Mouse (Mus musculus): Measurements from ENCODE around the gene Col15a1. TPM values are rescaled to one million over a fixed set of nuclear protein-coding genes. Genes with fewer than 3 reads are reported as not detected.
A peak's percentile ranks its signal among the peaks of the same experiment; 100 is the strongest.

Gene Col15a1
- polyA plus RNA-seq, 1 experiment from 2014 or later: 2.7 TPM

DNA sequence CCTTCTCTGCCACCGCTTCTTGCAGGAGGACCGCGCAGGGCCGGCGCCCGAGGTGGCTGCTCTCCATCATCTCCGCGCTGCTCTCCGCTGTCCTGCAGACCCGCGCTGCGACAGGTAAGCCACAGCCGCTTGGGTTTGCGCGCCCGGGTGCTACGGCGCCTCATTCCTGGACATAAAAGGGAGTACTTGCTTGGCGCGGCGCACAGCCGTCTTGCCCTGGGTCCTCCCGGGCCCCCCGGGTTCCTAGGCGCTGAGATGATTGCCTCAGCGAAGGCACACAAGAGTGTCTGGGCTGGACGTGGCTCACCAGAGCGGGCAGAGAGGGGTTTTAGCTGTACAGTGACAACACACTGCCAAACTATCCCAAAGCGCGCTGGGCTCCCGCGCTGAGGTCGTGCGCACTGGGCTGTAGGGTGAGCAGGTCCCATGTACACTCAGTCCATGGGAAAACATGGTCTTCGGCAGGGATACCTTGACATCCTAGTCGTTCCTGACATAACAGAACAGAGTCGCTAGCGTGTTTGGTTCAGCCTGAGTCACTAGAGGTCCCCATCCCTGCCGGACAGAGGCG is 545 bp downstream of the Col15a1 start:
- H3K27me3 ChIP-seq (ENCODE audit: low read depth, poor library complexity, severe bottlenecking): peaks cover 63% of the 10 kb centered on the region
- peaks cover 12% of the 10 kb centered on the region for H3K4me1 ChIP-seq
- no peak for DNase-seq (ENCODE audit: low spot score)
- no peaks in the 10 kb centered on the region for H3K36me3 ChIP-seq
- H3K4me3 ChIP-seq: peak overlapping the region; percentile 64
- WGBS: 2% methylated on average over 40 of the region's 40 CpGs
- no peaks in the 10 kb centered on the region for H3K9me3 ChIP-seq (replicated peaks)
- peak overlapping the region; percentile 71; the same call in 1 of the 2 replicates for H3K27ac ChIP-seq (replicated peaks)

GRCm38 (mm10) chr4:47209466-47209865 is 1.5 kb downstream of the Col15a1 start:
- peaks cover 63% of the 10 kb centered on the region for H3K27me3 ChIP-seq (ENCODE audit: low read depth, poor library complexity, severe bottlenecking)
- no peak overlapping the region for H3K4me3 ChIP-seq
- peaks cover 12% of the 10 kb centered on the region for H3K4me1 ChIP-seq
- H3K9me3 ChIP-seq (replicated peaks): no peaks in the 10 kb centered on the region
- 86% methylated on average over 7 of the region's 7 CpGs for WGBS
- H3K36me3 ChIP-seq: no peaks in the 10 kb centered on the region
- DNase-seq (ENCODE audit: low spot score): no peak
- no peak overlapping the region for H3K27ac ChIP-seq (replicated peaks)

DNA sequence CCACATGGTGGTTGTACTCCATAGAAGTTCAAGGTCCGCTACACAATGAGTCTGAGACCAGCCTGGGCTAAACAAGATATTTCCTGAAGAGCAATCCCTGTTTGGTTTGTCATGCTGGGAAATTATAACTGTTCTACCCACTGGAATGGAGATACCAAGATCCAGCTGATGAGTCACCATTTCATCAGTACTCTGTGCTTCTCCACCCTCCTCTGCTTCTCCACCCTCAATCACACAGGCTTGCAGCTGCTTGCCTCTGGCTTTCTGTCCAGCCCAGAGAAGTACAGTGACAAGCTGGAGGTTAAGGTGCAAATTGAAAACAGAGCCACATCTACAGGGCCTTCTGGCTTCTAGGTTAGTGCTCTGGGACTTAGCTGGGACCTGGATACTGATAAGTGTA is 10.9 kb downstream of the Col15a1 start:
- Histone ChIP-seq H3K4me3 (no peak overlapping the region), H3K9me3 (replicated peaks) (no peaks in the 10 kb centered on the region), H3K36me3 (no peaks in the 10 kb centered on the region), H3K27ac (replicated peaks) (no peak overlapping the region), H3K4me1 (no peaks in the 10 kb centered on the region), H3K27me3 (ENCODE audit: low read depth, poor library complexity, severe bottlenecking) (no peaks in the 10 kb centered on the region)
- DNase-seq (ENCODE audit: low spot score): no peak
- 96% methylated on average over 1 of the region's 1 CpGs for WGBS

- H3K27me3 ChIP-seq (ENCODE audit: low read depth, poor library complexity, severe bottlenecking): no peaks in the 10 kb centered on the region
- no peak for DNase-seq (ENCODE audit: low spot score)
- H3K9me3 ChIP-seq (replicated peaks): no peaks in the 10 kb centered on the region
- H3K4me3 ChIP-seq: no peak overlapping the region
- no peaks in the 10 kb centered on the region for H3K36me3 ChIP-seq
- H3K27ac ChIP-seq (replicated peaks): no peak overlapping the region
- 88% methylated on average over 10 of the region's 10 CpGs for WGBS
- no peaks in the 10 kb centered on the region for H3K4me1 ChIP-seq
Measured at GRCm38 (mm10) chr4:47219393-47219792, 11.4 kb downstream of the Col15a1 start.

DNA sequence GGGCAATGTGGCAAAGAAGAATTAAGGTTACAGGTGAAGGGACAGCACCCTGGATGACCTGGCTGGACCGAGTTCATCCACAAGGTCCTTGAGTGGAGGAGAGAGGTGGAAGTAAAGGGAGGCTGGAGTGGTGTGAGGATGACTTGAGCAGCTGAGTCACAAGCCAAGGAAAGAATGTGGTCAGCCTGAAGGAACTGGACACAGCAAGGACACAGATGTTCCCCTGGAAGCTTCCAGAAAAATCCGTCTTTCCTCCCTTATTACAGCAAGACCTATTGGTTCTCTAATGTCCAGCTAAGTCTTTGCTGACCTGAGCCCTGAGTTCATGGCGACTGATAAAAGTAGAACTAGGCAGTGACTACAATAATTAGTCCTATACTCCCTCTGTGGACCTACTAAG is 12.6 kb downstream of the Col15a1 start:
- Histone ChIP-seq H3K4me1 (no peaks in the 10 kb centered on the region; the same call in 1 of the 2 replicates), H3K27me3 (ENCODE audit: low read depth, poor library complexity, severe bottlenecking) (no peaks in the 10 kb centered on the region), H3K27ac (replicated peaks) (no peak overlapping the region), H3K36me3 (no peaks in the 10 kb centered on the region), H3K4me3 (no peak overlapping the region), H3K9me3 (replicated peaks) (no peaks in the 10 kb centered on the region)
- no peak for DNase-seq (ENCODE audit: low spot score)
- WGBS: 85% methylated on average over 3 of the region's 3 CpGs

- H3K27me3 ChIP-seq (ENCODE audit: low read depth, poor library complexity, severe bottlenecking): no peaks in the 10 kb centered on the region
Measured at GRCm38 (mm10) chr4:47222146-47222545, 14.2 kb downstream of the Col15a1 start.

DNA sequence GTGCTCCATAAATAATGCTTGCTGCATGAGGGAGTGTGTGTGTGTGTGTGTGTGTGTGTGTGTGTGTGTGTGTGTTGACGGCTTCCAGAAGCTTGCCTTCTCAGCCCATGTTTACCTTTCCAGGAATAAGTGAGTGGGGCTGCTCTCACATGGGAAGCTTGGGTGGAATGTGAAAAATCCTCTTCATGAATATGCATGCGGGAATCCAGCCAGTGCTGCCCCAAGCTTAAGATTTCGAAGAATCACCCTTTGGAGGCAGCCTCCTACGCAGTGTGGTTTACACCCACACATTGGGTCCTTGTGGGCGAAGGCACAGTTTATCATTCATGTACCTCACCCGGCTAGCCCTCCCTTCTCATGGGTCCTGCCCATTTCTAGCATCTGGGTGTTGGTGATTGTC is 18.0 kb downstream of the Col15a1 start:
- DNase-seq (ENCODE audit: low spot score): no peak
- H3K9me3 ChIP-seq (replicated peaks): no peaks in the 10 kb centered on the region

More at GRCm38 (mm10) chr4:47222146-47222545, 14.2 kb downstream of the Col15a1 start:
- no peaks in the 10 kb centered on the region for H3K9me3 ChIP-seq (replicated peaks)
- no peak for DNase-seq (ENCODE audit: low spot score)
- H3K4me3 ChIP-seq: no peak overlapping the region
- peaks cover 11% of the 10 kb centered on the region for H3K4me1 ChIP-seq
- WGBS: 83% methylated on average over 3 of the region's 3 CpGs
- no peaks in the 10 kb centered on the region for H3K36me3 ChIP-seq
- no peak overlapping the region for H3K27ac ChIP-seq (replicated peaks)

GRCm38 (mm10) chr4:47227101-47227500 is 19.1 kb downstream of the Col15a1 start:
- 78% methylated on average over 4 of the region's 4 CpGs for WGBS
- 0 out of 2 replicates have a peak overlapping the region, but pooled peaks have one; percentile 6 for H3K27ac ChIP-seq (replicated peaks)
- no peak for DNase-seq (ENCODE audit: low spot score)

More for the DNA sequence above, 18.0 kb downstream of the Col15a1 start:
- 85% methylated on average over 6 of the region's 6 CpGs for WGBS
- Histone ChIP-seq H3K4me1 (peaks cover 20% of the 10 kb centered on the region), H3K27me3 (ENCODE audit: low read depth, poor library complexity, severe bottlenecking) (no peaks in the 10 kb centered on the region), H3K4me3 (no peak overlapping the region), H3K27ac (replicated peaks) (no peak overlapping the region; the same call in 1 of the 2 replicates), H3K36me3 (no peaks in the 10 kb centered on the region)

GRCm38 (mm10) chr4:47227756-47228155 is 19.8 kb downstream of the Col15a1 start:
- 65% methylated on average over 6 of the region's 6 CpGs for WGBS
- no peaks in the 10 kb centered on the region for H3K36me3 ChIP-seq
- no peaks in the 10 kb centered on the region for H3K9me3 ChIP-seq (replicated peaks)
- no peak for DNase-seq (ENCODE audit: low spot score)
- no peak overlapping the region for H3K4me3 ChIP-seq
- 0 out of 2 replicates have a peak overlapping the region, but pooled peaks have one; percentile 6 for H3K27ac ChIP-seq (replicated peaks)
- H3K4me1 ChIP-seq: peaks cover 20% of the 10 kb centered on the region
- H3K27me3 ChIP-seq (ENCODE audit: low read depth, poor library complexity, severe bottlenecking): no peaks in the 10 kb centered on the region

More at GRCm38 (mm10) chr4:47227101-47227500, 19.1 kb downstream of the Col15a1 start:
- Histone ChIP-seq H3K27me3 (ENCODE audit: low read depth, poor library complexity, severe bottlenecking) (no peaks in the 10 kb centered on the region), H3K4me3 (no peak overlapping the region), H3K36me3 (no peaks in the 10 kb centered on the region), H3K9me3 (replicated peaks) (no peaks in the 10 kb centered on the region), H3K4me1 (peaks cover 20% of the 10 kb centered on the region)

DNA sequence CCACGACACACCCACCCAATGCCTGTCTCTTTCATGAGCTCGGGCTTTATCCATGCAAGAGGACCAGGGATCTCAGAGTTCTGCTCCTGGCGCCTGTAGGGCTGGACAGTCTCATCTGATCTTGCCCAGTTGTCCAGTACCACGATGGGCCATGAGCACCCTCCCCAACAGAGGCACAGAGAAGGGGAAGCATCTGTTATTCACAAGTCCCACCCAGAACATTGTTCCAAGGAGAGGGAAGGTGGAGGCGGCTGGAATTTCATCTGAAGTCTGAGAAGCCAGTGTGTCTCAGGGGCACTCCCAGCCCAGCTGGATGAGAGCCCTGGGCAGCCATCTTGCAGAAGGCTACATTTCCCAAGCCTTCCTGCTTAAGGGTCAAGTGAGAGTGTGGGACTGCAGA is 21.0 kb downstream of the Col15a1 start:
- Histone ChIP-seq H3K27ac (replicated peaks) (no peak overlapping the region), H3K27me3 (ENCODE audit: low read depth, poor library complexity, severe bottlenecking) (no peaks in the 10 kb centered on the region), H3K36me3 (no peaks in the 10 kb centered on the region), H3K4me1 (peaks cover 20% of the 10 kb centered on the region), H3K4me3 (no peak overlapping the region), H3K9me3 (replicated peaks) (no peaks in the 10 kb centered on the region)
- DNase-seq (ENCODE audit: low spot score): no peak
- WGBS: 84% methylated on average over 5 of the region's 5 CpGs

DNA sequence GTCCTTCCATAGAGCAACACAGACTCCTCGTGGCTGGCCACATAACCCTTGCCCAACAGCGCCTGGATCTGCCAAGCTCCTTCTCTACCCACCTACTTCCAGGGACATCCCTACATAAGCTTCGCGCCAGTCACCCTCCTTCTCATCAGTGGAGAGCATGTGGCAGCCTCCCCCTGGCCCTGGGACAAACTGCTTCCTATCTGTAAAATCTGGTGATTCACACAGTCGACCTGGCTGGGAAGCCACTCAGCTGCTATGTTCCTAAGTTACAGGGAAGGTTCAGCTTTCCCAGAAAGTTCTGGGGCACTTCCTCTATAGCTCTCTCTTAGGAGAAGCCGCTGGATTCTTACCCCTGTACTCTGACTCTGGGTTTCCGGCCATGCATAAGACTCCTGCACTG is 22.5 kb downstream of the Col15a1 start:
- no peaks in the 10 kb centered on the region for H3K27me3 ChIP-seq (ENCODE audit: low read depth, poor library complexity, severe bottlenecking)
- no peaks in the 10 kb centered on the region for H3K9me3 ChIP-seq (replicated peaks)
- WGBS: 91% methylated on average over 7 of the region's 7 CpGs
- H3K27ac ChIP-seq (replicated peaks): no peak overlapping the region
- no peaks in the 10 kb centered on the region for H3K36me3 ChIP-seq
- peaks cover 28% of the 10 kb centered on the region for H3K4me1 ChIP-seq
- H3K4me3 ChIP-seq: no peak overlapping the region
- no peak for DNase-seq (ENCODE audit: low spot score)

- H3K4me3 ChIP-seq: no peak overlapping the region
- 92% methylated on average over 6 of the region's 6 CpGs for WGBS
- H3K27ac ChIP-seq (replicated peaks): no peak overlapping the region
- no peak for DNase-seq (ENCODE audit: low spot score)
- no peaks in the 10 kb centered on the region for H3K27me3 ChIP-seq (ENCODE audit: low read depth, poor library complexity, severe bottlenecking)
- no peaks in the 10 kb centered on the region for H3K9me3 ChIP-seq (replicated peaks)
- H3K36me3 ChIP-seq: no peaks in the 10 kb centered on the region
- H3K4me1 ChIP-seq: peaks cover 26% of the 10 kb centered on the region
Measured at GRCm38 (mm10) chr4:47231322-47231721, 23.4 kb downstream of the Col15a1 start.

DNA sequence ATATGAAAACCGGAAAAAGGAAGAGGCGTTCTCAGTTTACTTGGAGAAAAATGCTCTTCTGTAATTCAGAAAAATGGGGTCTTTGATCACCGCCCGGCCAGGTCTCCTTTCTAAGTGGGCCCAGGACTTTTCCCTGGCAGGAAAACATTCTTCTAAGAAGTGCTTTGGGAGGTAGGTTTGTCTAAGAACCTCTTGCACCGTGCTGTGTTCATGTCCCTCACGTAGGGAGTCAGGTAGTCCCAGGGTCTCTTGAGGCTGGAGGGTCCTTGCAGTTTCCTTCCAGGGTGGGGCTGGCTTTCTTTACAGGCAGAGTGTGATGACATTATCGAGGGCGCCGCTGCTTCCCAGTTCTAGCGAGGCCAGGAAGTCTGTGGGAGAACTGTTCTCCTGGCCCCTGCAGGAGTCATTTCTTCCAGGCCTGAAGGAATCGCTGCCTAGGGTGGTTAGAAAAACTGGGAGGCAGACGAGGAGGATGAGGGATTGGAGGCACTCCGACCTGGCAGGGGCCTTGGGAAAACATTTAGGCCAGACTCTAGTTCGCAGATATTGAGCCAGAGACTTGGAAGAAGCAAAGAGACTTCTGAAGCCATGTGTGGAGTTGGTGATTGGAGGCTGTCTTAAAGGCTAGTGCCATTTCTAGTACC is 25.4 kb downstream of the Col15a1 start:
- Histone ChIP-seq H3K9me3 (replicated peaks) (no peaks in the 10 kb centered on the region), H3K27me3 (ENCODE audit: low read depth, poor library complexity, severe bottlenecking) (0 out of 2 replicates have a peak, but pooled peaks cover 8% of the 10 kb centered on the region), H3K36me3 (no peaks in the 10 kb centered on the region), H3K4me3 (no peak overlapping the region), H3K27ac (replicated peaks) (no peak overlapping the region), H3K4me1 (peaks cover 22% of the 10 kb centered on the region)
- WGBS: 83% methylated on average over 14 of the region's 14 CpGs
- DNase-seq (ENCODE audit: low spot score): no peak
